Mouse (Mus musculus) megakaryocyte, embryonic 14.5 days (primary cell): ENCODE results near the gene Phactr3.

Experiments
- FLI1 ChIP-seq: IDR thresholded peaks from 2 replicates; pipeline ENCODE4 v1.6.1; 2012; ENCODE audit warnings: low read length, inconsistent platforms, mixed read lengths
- GATA1 ChIP-seq: IDR thresholded peaks from 3 replicates; pipeline ENCODE4 v1.6.1; 2012; ENCODE audit warnings: mixed read lengths, low read length, inconsistent platforms, borderline replicate concordance

GRCm38 (mm10) chr2:178245841-178246240, 127.1 kb downstream of the Phactr3 start:
- TF ChIP-seq FLI1: no peak
- TF ChIP-seq GATA1: no peak
